Mouse (Mus musculus): ENCODE results near the gene Pon1. TPM values are rescaled to one million over a fixed set of nuclear protein-coding genes. Genes with fewer than 3 reads are reported as not detected.

Pon1 gene
- total and polyA plus RNA-seq, 2 experiments = 549 to 2,396 TPM

GRCm38 (mm10) chr6:5156541-5157425, 37.0 kb downstream of the Pon1 start:
- Histone ChIP-seq H3K27ac (replicated peaks; ENCODE audit: insufficient read depth, low read depth, low read length) (no peak overlapping the region), H3K9ac (ENCODE audit: low read depth, low read length) (no peak overlapping the region), H3K4me3 (ENCODE audit: insufficient read depth, low read depth, low read length) (no peak overlapping the region)

GRCm38 (mm10) chr6:5155313-5155927, 38.3 kb downstream of the Pon1 start:
- H3K9ac ChIP-seq (ENCODE audit: low read depth, low read length) = no peak overlapping the region
- no peaks in the 10 kb centered on the region for H3K79me2 ChIP-seq (ENCODE audit: control insufficient read depth, insufficient read depth, low read length)
- H3K27me3 ChIP-seq (ENCODE audit: control insufficient read depth, insufficient read depth, low read length) = no peaks in the 10 kb centered on the region
- no peak overlapping the region for H3K4me3 ChIP-seq (ENCODE audit: insufficient read depth, low read depth, low read length)
- 85% methylated on average over 1 of the region's 1 CpGs for WGBS
- DNase-seq (ENCODE audit: extremely low read depth, low read depth, low spot score) = no peak
- no peaks in the 10 kb centered on the region for H3K4me1 ChIP-seq (ENCODE audit: control insufficient read depth, insufficient read depth, low read length)
- H3K27ac ChIP-seq (replicated peaks; ENCODE audit: insufficient read depth, low read depth, low read length) = no peak overlapping the region
- H3K36me3 ChIP-seq (ENCODE audit: control insufficient read depth, insufficient read depth, low read length) = no peaks in the 10 kb centered on the region
- TF ChIP-seq POLR2A (IDR thresholded peaks at IDR 0.05; ENCODE audit: extremely low read depth, insufficient read depth, low read length) = no peak
- no peak for TF ChIP-seq CTCF (IDR thresholded peaks at IDR 0.05; ENCODE audit: low read depth, low read length)

More at GRCm38 (mm10) chr6:5156541-5157425, 37.0 kb downstream of the Pon1 start:
- DNase-seq (ENCODE audit: extremely low read depth, low read depth, low spot score) = no peak
- Histone ChIP-seq H3K79me2 (ENCODE audit: control insufficient read depth, insufficient read depth, low read length) (no peaks in the 10 kb centered on the region), H3K4me1 (ENCODE audit: control insufficient read depth, insufficient read depth, low read length) (no peaks in the 10 kb centered on the region), H3K36me3 (ENCODE audit: control insufficient read depth, insufficient read depth, low read length) (no peaks in the 10 kb centered on the region), H3K27me3 (ENCODE audit: control insufficient read depth, insufficient read depth, low read length) (no peaks in the 10 kb centered on the region)
- TF ChIP-seq CTCF (IDR thresholded peaks at IDR 0.05; ENCODE audit: low read depth, low read length) (no peak), POLR2A (IDR thresholded peaks at IDR 0.05; ENCODE audit: extremely low read depth, insufficient read depth, low read length) (no peak)
- 78% methylated on average over 6 of the region's 6 CpGs for WGBS

DNA sequence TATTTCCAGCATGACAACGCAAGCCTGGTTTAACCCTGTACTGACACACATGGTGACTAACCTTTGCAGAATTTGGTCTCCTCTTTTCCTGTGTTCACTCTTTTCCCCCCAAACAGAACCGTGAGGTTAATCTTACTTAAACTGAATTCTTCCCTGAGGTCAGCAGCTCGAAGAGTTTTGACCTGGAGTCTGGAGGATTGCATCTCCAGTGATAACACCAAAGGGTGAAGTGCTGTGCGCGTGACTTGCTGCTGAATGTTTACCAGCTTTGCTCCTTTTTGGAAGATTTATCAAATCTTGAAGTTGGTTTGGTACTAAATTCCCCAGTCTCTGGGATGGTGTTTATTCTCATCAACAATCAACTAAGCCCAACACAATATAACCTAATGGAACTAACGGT, 39.0 kb downstream of the Pon1 start:
- DNase-seq (ENCODE audit: extremely low read depth, low read depth, low spot score) = no peak
- no peak overlapping the region for H3K4me3 ChIP-seq (ENCODE audit: insufficient read depth, low read depth, low read length)

GRCm38 (mm10) chr6:5152185-5152584, 41.6 kb downstream of the Pon1 start:
- 96% methylated on average over 2 of the region's 2 CpGs for WGBS

More for the DNA sequence above, 39.0 kb downstream of the Pon1 start:
- Histone ChIP-seq H3K36me3 (ENCODE audit: control insufficient read depth, insufficient read depth, low read length) (no peaks in the 10 kb centered on the region), H3K27ac (replicated peaks; ENCODE audit: insufficient read depth, low read depth, low read length) (no peak overlapping the region), H3K4me1 (ENCODE audit: control insufficient read depth, insufficient read depth, low read length) (no peaks in the 10 kb centered on the region), H3K79me2 (ENCODE audit: control insufficient read depth, insufficient read depth, low read length) (no peaks in the 10 kb centered on the region), H3K9ac (ENCODE audit: low read depth, low read length) (no peak overlapping the region), H3K27me3 (ENCODE audit: control insufficient read depth, insufficient read depth, low read length) (no peaks in the 10 kb centered on the region)
- 91% methylated on average over 6 of the region's 6 CpGs for WGBS
- TF ChIP-seq POLR2A (IDR thresholded peaks at IDR 0.05; ENCODE audit: extremely low read depth, insufficient read depth, low read length) (no peak), CTCF (IDR thresholded peaks at IDR 0.05; ENCODE audit: low read depth, low read length) (no peak)

GRCm38 (mm10) chr6:5151171-5151570, 42.6 kb downstream of the Pon1 start:
- no peak overlapping the region for H3K4me3 ChIP-seq (ENCODE audit: insufficient read depth, low read depth, low read length)
- WGBS = 57% methylated on average over 4 of the region's 4 CpGs
- no peak overlapping the region for H3K27ac ChIP-seq (replicated peaks; ENCODE audit: insufficient read depth, low read depth, low read length)
- H3K79me2 ChIP-seq (ENCODE audit: control insufficient read depth, insufficient read depth, low read length) = no peaks in the 10 kb centered on the region
- no peak overlapping the region for H3K9ac ChIP-seq (ENCODE audit: low read depth, low read length)
- no peaks in the 10 kb centered on the region for H3K4me1 ChIP-seq (ENCODE audit: control insufficient read depth, insufficient read depth, low read length)
- TF ChIP-seq CTCF (IDR thresholded peaks at IDR 0.05; ENCODE audit: low read depth, low read length) = no peak
- no peak for TF ChIP-seq POLR2A (IDR thresholded peaks at IDR 0.05; ENCODE audit: extremely low read depth, insufficient read depth, low read length)
- no peak for DNase-seq (ENCODE audit: extremely low read depth, low read depth, low spot score)
- no peaks in the 10 kb centered on the region for H3K27me3 ChIP-seq (ENCODE audit: control insufficient read depth, insufficient read depth, low read length)
- H3K36me3 ChIP-seq (ENCODE audit: control insufficient read depth, insufficient read depth, low read length) = no peaks in the 10 kb centered on the region

More at GRCm38 (mm10) chr6:5152185-5152584, 41.6 kb downstream of the Pon1 start:
- H3K4me1 ChIP-seq (ENCODE audit: control insufficient read depth, insufficient read depth, low read length) = no peaks in the 10 kb centered on the region
- TF ChIP-seq POLR2A (IDR thresholded peaks at IDR 0.05; ENCODE audit: extremely low read depth, insufficient read depth, low read length) = no peak
- no peak for TF ChIP-seq CTCF (IDR thresholded peaks at IDR 0.05; ENCODE audit: low read depth, low read length)
- no peaks in the 10 kb centered on the region for H3K79me2 ChIP-seq (ENCODE audit: control insufficient read depth, insufficient read depth, low read length)
- no peaks in the 10 kb centered on the region for H3K36me3 ChIP-seq (ENCODE audit: control insufficient read depth, insufficient read depth, low read length)
- H3K9ac ChIP-seq (ENCODE audit: low read depth, low read length) = no peak overlapping the region
- H3K27me3 ChIP-seq (ENCODE audit: control insufficient read depth, insufficient read depth, low read length) = no peaks in the 10 kb centered on the region
- no peak overlapping the region for H3K27ac ChIP-seq (replicated peaks; ENCODE audit: insufficient read depth, low read depth, low read length)
- no peak for DNase-seq (ENCODE audit: extremely low read depth, low read depth, low spot score)
- H3K4me3 ChIP-seq (ENCODE audit: insufficient read depth, low read depth, low read length) = no peak overlapping the region
